Mouse (Mus musculus): ENCODE data around the gene Ripk1.

DNA sequence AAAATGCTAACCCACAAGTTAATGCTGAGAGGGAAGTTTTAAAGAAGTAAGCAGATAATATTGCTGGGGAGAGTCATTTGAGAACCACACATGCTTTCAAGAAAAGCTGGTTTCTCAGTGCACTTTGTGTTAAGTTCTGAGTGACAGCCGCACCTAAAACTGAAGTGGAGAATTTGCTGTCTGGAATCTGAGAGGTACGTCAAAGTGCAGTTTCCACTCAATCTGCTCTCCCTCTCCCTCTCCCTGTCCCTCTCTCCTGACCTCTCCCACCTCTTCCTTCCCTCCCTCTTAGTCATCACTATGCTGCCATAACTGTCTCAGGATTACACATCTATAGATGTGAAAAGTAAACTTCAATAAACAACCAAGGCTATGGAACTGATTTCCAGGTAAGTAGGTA is 19.8 kb downstream of the Ripk1 start:
- TF ChIP-seq CTCF (IDR thresholded peaks at IDR 0.05; ENCODE audit: borderline replicate concordance, control insufficient read depth, extremely low read depth, insufficient read depth, low read length, poor library complexity) (no peak), POLR2A (IDR thresholded peaks at IDR 0.05; ENCODE audit: control insufficient read depth, extremely low read depth, insufficient read depth, low read length, poor library complexity) (no peak)

Measured in thymus, adult 2 months (tissue).